Mouse (Mus musculus): Measurements from ENCODE around the gene Mreg. TPM values are rescaled to one million over a fixed set of nuclear protein-coding genes. Genes with fewer than 3 reads are reported as not detected.
A peak's percentile ranks its signal among the peaks of the same experiment; 100 is the strongest.

The Mreg gene
- total RNA-seq, 2 experiments from 2014 or later, result 37.7 to 60.5 TPM

DNA sequence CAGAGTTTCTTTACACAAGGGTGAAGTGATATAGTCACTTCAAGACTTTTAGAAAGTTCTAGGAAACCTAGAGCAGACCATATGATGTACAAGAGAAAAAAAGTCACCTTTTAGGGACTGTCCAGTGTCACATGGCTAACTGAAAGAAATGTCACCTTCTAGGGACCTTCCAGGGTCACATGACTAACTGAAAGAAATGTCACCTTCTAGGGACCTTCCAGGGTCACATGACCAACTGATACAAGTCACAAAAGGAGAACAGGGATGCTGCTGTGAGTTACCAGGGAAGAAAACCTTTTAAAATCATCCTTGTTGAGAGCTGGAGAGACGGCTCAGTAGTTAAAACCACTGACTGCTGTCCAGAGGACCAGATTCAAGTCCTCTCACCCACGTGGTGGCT is 10.0 kb downstream of the Mreg start:
- Histone ChIP-seq H3K27ac (no peak overlapping the region), H3K4me3 (no peak overlapping the region)
- no peak for DNase-seq
- TF ChIP-seq CTCF (IDR thresholded peaks at IDR 0.05), result no peak
- intact Hi-C loops (cut with DNase I), result no loop called here

DNA sequence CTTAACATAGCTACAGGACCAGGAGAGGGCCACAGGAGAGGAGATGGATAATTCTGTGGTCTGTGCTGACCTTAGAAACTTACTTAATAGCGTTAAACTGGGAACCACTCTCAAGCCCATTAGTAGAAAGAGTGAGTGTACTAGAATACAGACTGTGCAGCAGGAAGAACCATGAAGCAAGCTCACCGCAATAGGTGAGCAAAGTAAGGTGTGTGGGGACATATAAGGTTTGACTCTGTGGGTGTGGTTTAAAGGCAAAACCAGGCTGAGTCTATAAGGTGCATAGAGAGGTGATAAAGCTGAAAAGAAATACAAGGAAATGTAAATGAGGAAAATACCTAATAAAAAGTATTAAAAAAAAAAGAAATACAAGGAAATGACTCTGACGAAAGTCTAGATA is 11.0 kb downstream of the Mreg start:
- no peak overlapping the region for H3K4me3 ChIP-seq
- no peak overlapping the region for H3K27ac ChIP-seq
- no peak for DNase-seq
- intact Hi-C loops (cut with DNase I), result no loop called here
- TF ChIP-seq CTCF (IDR thresholded peaks at IDR 0.05), result no peak

DNA sequence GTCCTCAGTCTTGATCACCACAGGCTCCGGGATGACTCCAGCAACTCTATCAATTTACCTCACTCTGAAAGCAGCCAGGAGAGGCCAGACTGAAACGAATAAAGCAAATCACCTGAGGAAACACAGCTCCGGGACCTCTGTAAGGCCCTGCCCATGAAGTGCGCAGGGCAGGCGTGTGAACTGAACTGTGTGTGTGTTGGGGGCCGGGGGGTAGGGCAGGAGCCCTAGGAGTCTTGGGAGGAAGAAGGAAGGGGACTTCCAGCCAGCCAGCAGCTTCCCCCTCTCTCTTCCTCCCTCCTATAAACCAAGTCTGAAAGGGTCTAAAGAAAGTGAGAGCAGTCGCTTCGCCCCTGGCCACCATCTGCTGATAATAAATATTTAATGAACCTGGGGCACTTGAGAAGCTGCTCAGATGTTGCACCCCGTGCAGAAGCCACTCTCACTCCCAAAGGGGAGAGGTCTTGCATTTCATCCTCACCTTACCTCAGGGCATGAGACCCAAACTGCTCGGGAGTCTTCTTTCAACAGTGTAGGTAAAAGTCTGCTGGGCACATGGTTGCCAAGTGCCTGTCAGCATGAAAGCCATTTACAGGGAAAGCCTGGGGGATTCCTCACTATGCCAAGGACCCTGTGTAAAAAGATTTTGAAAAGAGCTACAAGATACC is 13.8 kb downstream of the Mreg start:
- Histone ChIP-seq H3K4me3 (no peak overlapping the region), H3K27ac (no peak overlapping the region; the same call in 1 of the 2 replicates)
- no peak for TF ChIP-seq CTCF (IDR thresholded peaks at IDR 0.05)
- no peak for DNase-seq
- intact Hi-C loops (cut with DNase I), result no loop called here

DNA sequence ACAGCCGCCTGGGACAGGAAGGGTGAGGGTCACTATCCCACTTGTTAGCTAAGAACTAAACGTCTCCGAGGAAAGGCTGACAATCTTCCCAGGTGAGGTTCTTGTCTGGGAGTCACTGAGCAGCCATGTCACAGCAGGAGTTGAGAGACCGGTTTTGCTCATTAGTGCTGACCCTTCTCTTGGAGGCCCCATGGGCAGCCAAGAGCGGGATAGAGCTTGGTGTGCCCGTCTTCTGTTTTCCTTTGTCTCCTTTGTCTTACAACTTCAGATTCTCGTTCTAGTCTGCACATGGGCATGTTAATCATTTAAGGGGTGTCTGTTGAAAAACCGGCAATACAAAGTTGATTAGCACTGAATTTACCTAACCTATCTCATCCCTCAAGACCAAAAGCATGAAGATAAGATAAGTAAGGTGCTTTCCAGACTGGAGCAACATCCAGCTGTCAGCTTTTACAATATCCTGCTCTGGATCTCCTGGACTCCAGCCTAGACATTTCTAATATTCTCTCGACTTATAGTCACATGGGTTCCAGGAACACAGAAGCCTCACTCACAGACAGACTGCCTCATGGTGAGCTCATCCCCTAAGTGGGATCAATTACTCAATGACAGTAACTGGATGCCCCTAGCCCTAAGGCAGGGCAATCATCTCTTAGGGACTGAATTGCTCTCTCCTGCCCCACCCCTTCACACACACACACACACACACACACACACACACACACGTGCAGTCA is 15.3 kb downstream of the Mreg start:
- intact Hi-C loops (cut with DNase I), result no loop called here
- TF ChIP-seq CTCF (IDR thresholded peaks at IDR 0.05), result no peak
- DNase-seq, result no peak
- no peak overlapping the region for H3K4me3 ChIP-seq
- no peak overlapping the region for H3K27ac ChIP-seq

DNA sequence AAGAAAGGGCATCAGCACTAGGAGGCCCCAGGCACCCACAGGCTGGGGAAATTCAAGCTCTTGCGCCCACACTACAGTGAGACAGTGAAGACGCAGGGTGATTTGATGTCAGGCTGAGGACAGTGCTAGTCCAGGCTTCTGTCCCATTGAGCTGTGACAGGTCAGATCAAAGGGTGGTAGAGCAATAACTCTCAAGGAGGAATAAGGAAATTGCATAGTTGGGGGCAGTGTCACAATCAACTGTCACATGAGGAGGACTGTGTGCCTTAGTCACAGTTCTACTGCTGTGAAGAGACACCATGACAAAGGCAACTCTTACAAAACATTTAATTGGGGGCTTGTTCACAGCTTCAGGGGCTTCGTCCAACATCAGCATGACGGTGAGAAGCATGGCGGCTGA is 16.0 kb downstream of the Mreg start:
- Histone ChIP-seq H3K4me3 (no peak overlapping the region), H3K27ac (no peak overlapping the region)
- intact Hi-C loops (cut with DNase I), result no loop called here
- no peak for TF ChIP-seq CTCF (IDR thresholded peaks at IDR 0.05)
- no peak for DNase-seq

DNA sequence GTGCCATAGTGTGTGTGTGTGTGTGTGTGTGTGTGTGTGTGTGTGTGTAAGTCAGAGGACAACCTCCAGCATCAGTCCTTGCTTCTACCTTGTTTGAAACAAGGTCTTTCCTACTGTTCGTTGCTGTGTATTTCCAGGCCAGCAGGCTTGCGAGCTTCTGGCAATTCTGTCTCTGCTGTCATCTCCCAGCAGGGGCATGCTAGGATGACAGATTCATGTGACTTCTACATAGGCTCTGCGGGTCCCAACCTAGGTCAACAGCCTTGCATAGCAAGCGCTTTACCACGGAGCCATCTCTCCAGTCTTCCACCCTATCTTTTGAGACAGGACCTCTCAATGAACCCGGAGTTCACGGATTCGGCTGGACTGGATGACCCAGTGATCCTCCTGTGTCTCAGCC is 20.7 kb downstream of the Mreg start:
- Histone ChIP-seq H3K4me3 (no peak overlapping the region), H3K27ac (no peak overlapping the region)
- intact Hi-C loops (cut with DNase I), result no loop called here
- DNase-seq, result no peak
- TF ChIP-seq CTCF (IDR thresholded peaks at IDR 0.05), result no peak

DNA sequence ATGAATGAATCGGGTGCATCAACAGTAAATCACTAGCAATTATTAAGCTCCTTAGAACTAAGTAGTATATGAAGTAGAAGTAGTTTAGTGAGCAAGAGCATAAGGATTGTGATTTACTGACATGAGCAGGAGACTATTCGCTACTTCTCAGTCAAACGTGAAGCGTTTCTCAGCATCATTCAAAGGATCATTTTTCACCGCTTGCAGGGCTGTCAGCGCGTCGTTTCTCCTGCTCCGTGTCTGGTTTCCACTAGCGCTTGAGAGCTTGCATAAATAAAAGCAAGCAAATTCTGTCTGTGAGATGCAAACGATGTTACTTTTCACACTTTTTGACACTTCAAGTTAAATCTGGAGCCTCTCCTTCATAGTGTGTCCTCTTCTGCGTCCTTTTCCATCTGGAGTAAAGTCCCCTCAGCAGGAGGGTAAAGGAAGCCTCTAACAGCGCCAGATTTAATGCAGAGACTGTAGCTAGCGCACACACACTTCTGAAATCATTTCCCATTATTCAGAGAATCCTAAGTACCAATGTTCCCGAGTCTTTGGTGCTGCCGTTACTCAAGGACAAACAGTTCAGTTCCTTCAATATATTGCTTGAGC is 23.9 kb downstream of the Mreg start:
- TF ChIP-seq CTCF (IDR thresholded peaks at IDR 0.05), result no peak
- no peak for DNase-seq
- peak overlapping the region; percentile 59 for H3K4me3 ChIP-seq
- intact Hi-C loops (cut with DNase I), result no loop called here
- H3K27ac ChIP-seq, result peak overlapping the region; percentile 92

DNA sequence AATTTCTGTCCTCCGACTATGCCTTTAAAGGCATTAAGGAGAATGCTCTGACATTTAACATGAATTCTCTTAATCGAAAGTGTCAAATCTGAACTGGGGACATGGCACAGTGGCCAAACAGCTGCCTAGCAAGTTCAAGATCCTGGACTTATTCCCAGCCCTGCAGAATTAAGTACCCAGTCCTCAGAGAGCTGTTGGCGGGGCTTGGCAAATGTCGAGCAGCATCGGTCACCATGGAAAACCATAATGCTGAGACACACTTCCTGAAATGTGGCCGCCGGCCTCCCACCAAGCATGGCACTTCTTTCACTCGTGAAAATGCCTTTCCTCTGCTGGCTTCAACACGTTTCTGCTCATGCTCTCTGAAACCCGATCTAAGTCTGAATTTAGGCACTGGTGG is 24.6 kb downstream of the Mreg start:
- DNase-seq, result peak; percentile 65

DNA sequence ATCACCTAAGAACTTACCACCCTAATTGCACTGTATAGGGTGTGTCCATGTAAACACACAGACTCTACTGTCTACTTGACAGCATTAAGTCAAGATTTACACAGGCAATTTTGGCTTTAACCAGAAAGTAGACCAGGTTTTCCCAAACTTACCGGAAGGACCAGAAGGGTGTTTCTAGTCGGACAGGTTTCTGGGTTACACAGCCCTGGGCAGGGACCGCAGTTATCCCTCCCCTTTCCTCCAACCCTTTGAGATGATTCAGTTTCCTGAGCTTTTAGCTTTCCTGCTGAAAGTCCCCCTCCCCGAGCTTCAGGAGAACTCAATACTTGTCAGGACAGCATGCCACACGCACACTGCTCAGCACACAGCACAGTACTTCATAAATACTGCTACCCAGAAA is 26.0 kb downstream of the Mreg start:
- Histone ChIP-seq H3K27ac (peak overlapping the region; percentile 92), H3K4me3 (no peak overlapping the region)
- intact Hi-C loops (cut with DNase I), result no loop called here
- no peak for TF ChIP-seq CTCF (IDR thresholded peaks at IDR 0.05)
- no peak for DNase-seq

More for the DNA sequence above, 24.6 kb downstream of the Mreg start:
- Histone ChIP-seq H3K27ac (peak overlapping the region; percentile 92), H3K4me3 (peak overlapping the region; percentile 59)
- TF ChIP-seq CTCF (IDR thresholded peaks at IDR 0.05), result no peak
- intact Hi-C loops (cut with DNase I), result no loop called here

DNA sequence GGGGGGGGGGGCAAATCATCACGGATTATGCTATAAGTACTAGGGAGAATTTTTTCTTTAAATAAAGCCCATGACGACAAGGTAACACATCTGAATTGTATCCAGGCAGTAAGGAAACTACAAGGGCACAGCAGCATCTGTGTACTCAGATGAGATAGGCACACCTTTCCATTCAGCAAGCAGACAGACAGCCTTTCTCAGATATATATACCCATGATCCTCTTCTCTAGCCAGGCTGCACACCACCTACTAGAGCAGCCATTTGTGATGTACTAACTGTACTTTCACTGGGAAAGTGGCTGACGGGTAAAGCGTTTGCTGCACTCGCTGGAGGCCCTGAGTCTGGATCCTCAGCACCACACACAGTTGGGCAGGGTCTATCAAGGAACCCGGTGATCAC is 28.6 kb downstream of the Mreg start:
- TF ChIP-seq CTCF (IDR thresholded peaks at IDR 0.05), result no peak
- intact Hi-C loops (cut with DNase I), result no loop called here
- Histone ChIP-seq H3K4me3 (no peak overlapping the region), H3K27ac (peak overlapping the region; percentile 50; the same call in 1 of the 2 replicates)
- DNase-seq, result no peak

DNA sequence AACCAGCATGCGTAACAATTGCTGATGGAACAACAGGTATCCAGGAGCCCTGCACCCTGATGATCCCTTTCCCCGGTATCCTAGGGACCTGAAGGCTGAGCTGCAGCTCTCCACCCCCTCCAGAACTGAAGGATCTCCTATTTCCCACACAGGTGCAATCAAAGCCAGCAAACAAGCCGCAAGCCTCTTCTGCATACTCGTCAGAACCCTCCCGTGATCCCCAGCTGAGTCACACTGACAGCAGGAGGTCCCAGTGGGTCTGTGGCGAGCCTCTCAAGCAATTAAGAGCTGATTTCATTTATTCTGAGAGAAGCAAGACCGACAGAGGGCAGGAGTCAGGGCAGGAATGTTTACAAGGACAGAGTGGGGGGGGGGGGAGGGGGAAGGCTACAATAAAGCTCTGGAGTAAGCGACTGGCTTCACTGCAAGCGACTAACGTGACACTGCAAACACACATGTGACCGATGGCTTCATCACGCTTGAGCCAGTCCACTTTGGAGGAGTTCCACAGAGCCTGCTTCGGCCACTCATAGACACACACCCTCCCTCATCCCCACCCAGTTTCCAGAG is 29.1 kb downstream of the Mreg start:
- H3K4me3 ChIP-seq, result peak overlapping the region; percentile 43
- intact Hi-C loops (cut with DNase I), result no loop called here

DNA sequence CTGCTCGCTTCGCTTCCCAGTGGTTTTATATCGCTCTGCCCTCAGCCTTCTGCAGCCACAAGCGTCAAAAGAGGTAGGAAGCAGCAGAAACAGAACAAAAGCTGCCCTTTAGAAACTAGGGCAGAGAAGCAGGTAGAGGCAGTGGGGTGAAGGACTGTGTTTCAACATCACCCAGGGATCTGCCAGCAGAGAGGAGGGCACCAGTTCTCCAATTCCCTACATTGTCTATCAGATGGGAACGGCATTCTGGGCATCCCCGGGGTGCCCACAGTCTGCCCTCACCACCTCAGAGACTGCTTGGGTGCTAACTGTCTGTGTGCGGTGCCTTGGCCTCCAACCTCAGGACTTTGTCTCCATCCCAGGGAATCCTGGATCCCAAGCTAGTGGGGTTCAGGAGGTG is 32.2 kb downstream of the Mreg start:
- intact Hi-C loops (cut with DNase I), result no loop called here

More for the DNA sequence above, 29.1 kb downstream of the Mreg start:
- TF ChIP-seq CTCF (IDR thresholded peaks at IDR 0.05), result peak; percentile 14; the same call in 1 of the 2 replicates
- H3K27ac ChIP-seq, result peak overlapping the region; percentile 75
- peak; percentile 59 for DNase-seq

DNA sequence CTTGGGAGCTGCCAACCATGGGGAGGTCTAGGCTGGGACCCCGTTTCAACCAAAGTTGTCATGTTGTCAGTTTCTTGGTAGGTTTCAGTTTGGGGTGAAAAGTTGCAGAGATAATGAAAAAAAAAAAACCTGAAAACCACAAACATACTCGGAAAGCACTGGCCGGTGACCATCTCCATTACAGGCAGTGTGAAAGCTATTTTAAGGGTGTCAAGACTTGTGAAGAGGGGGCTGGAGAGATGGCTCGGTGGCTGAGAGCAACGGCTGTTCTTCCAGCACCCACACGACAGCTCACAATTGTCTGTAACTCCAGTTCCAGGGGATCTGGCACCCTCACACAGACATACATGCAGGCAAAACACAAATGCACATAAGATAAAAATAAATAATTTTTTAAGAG is 35.9 kb downstream of the Mreg start:
- Histone ChIP-seq H3K4me3 (peak overlapping the region; percentile 23), H3K27ac (peak overlapping the region; percentile 53; the same call in 1 of the 2 replicates)
- DNase-seq, result peak; percentile 32
- intact Hi-C loops (cut with DNase I), result no loop called here
- TF ChIP-seq CTCF (IDR thresholded peaks at IDR 0.05), result no peak

More for the DNA sequence above, 32.2 kb downstream of the Mreg start:
- H3K27ac ChIP-seq, result no peak overlapping the region
- no peak for DNase-seq
- no peak overlapping the region for H3K4me3 ChIP-seq
- TF ChIP-seq CTCF (IDR thresholded peaks at IDR 0.05), result no peak

Data from gastrocnemius, adult 2 months (tissue).